Mouse (Mus musculus): Measurements from ENCODE around the gene Cyp4f18. TPM values are rescaled to one million over a fixed set of nuclear protein-coding genes. Genes with fewer than 3 reads are reported as not detected.

Cyp4f18 gene
- polyA plus RNA-seq, 1 experiment from 2014 or later, result 0.66 TPM

- 5% methylated on average over 34 of the region's 34 CpGs for WGBS
- H3K36me3 ChIP-seq (ENCODE audit: control insufficient read depth, insufficient read depth, low read length), result no peaks in the 10 kb centered on the region
- peak within 1 kb of the TSS; percentile 64 for H3K4me2 ChIP-seq (ENCODE audit: low read depth, low read length)
- H3K4me3 ChIP-seq (ENCODE audit: low read depth, low read length), result peak within 1 kb of the TSS; percentile 72
- peak within 1 kb of the TSS; percentile 80 for H3K27ac ChIP-seq (ENCODE audit: low read depth, low read length)
- H3K9ac ChIP-seq (replicated peaks; ENCODE audit: low read depth, low read length), result peak within 1 kb of the TSS; percentile 73
- H3K9me3 ChIP-seq (ENCODE audit: control insufficient read depth, low read length), result 0 out of 2 replicates have a peak, but pooled peaks cover 7% of the 10 kb centered on the region
- H3K27me3 ChIP-seq (ENCODE audit: control insufficient read depth, insufficient read depth, low read length), result peaks cover 2% of the 10 kb centered on the region; the same call in 1 of the 2 replicates
- ATAC-seq (ENCODE audit: low read depth), result peak; percentile 100
- H3K4me1 ChIP-seq (ENCODE audit: control insufficient read depth, insufficient read depth, low read length), result peaks cover 12% of the 10 kb centered on the region
Measured at GRCm38 (mm10) chr8:71950482-71951221, 58.8 kb downstream of the Cyp4f18 start, which contains the start of gene Zfp961. Gene Zfp961 (plus strand): TSS chr8:71951038.

DNA sequence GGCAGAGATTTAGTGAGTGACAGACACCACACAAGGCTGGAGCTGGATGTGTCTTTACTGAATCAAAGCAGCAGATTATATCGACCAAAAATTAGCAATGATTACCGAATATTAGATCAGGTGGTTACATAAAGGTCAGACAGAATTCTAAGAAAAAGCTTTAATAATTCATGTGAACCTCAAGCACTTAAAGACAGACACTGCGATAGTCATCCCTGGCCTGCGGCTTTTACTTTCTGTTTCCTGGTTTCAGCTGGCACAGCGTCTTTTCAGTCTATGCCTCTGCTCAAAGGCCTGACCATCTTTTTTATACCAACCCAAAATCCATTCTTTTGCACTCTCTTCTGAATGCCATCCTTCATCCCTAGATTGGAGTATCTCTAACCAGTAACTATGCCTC, 60.8 kb downstream of the Cyp4f18 start:
- Histone ChIP-seq H3K27ac (ENCODE audit: low read depth, low read length) (no peak overlapping the region), H3K36me3 (ENCODE audit: control insufficient read depth, insufficient read depth, low read length) (no peaks in the 10 kb centered on the region), H3K9me3 (ENCODE audit: control insufficient read depth, low read length) (no peaks in the 10 kb centered on the region), H3K27me3 (ENCODE audit: control insufficient read depth, insufficient read depth, low read length) (peaks cover 2% of the 10 kb centered on the region; the same call in 1 of the 2 replicates), H3K9ac (replicated peaks; ENCODE audit: low read depth, low read length) (no peak overlapping the region), H3K4me1 (ENCODE audit: control insufficient read depth, insufficient read depth, low read length) (peaks cover 12% of the 10 kb centered on the region), H3K4me3 (ENCODE audit: low read depth, low read length) (no peak overlapping the region), H3K4me2 (ENCODE audit: low read depth, low read length) (no peak overlapping the region)
- 93% methylated on average over 5 of the region's 5 CpGs for WGBS
- ATAC-seq (ENCODE audit: low read depth), result no peak

- no peaks in the 10 kb centered on the region for H3K36me3 ChIP-seq (ENCODE audit: control insufficient read depth, insufficient read depth, low read length)
- H3K9ac ChIP-seq (replicated peaks; ENCODE audit: low read depth, low read length), result no peak overlapping the region
- no peak overlapping the region for H3K4me2 ChIP-seq (ENCODE audit: low read depth, low read length)
- H3K4me1 ChIP-seq (ENCODE audit: control insufficient read depth, insufficient read depth, low read length), result no peaks in the 10 kb centered on the region
- no peak overlapping the region for H3K4me3 ChIP-seq (ENCODE audit: low read depth, low read length)
- ATAC-seq (ENCODE audit: low read depth), result no peak
- H3K9me3 ChIP-seq (ENCODE audit: control insufficient read depth, low read length), result no peaks in the 10 kb centered on the region
- no peaks in the 10 kb centered on the region for H3K27me3 ChIP-seq (ENCODE audit: control insufficient read depth, insufficient read depth, low read length)
- H3K27ac ChIP-seq (ENCODE audit: low read depth, low read length), result no peak overlapping the region
- WGBS, result 91% methylated on average over 1 of the region's 1 CpGs
Measured at GRCm38 (mm10) chr8:71941776-71942175, 67.7 kb downstream of the Cyp4f18 start.

DNA sequence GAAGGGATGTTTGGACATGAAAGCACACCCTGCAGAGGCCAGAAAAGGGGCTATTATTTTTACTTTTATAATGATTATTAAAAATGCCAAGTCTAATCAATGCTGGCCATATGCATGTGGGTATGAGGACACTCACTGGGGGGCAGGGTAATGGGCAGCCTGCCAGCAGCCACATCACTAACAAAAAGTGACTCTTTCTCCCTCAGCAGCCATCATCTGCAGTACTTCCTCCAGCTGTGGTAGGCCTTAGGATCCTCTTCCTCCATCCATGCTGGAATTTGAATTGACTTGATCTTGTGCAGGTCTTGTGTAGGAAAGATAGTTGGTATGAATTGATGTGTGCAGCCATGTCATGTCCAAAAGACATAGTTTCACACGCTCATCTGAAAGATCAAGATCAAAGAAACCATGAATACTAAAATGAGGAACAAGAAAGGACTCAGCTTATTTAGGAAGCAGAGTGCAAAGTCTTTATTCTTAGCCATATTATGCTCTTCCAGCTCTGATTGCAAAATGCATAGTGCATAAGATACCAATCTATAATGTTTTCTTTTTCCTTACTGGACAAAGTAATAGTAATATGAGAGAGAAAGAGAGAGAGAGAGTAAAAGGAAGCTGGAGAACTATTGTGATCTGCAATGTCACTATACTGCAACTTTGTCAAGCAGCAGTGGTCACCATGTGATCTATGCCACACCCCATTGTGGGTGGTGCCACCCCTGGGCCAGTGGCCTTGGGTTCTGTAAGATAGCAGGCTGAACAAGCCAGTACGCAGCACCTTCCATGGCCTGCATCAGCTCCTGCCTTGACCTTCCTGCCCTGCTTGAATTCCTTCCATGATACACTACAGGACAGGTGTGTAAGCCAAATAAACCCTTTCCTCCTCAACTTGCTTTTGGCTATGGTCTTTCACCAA, 68.9 kb downstream of the Cyp4f18 start:
- H3K9ac ChIP-seq (replicated peaks; ENCODE audit: low read depth, low read length), result no peak overlapping the region
- no peak overlapping the region for H3K4me2 ChIP-seq (ENCODE audit: low read depth, low read length)
- WGBS, result 88% methylated on average over 2 of the region's 2 CpGs
- no peak for ATAC-seq (ENCODE audit: low read depth)
- no peaks in the 10 kb centered on the region for H3K27me3 ChIP-seq (ENCODE audit: control insufficient read depth, insufficient read depth, low read length)
- no peaks in the 10 kb centered on the region for H3K9me3 ChIP-seq (ENCODE audit: control insufficient read depth, low read length)
- no peak overlapping the region for H3K4me3 ChIP-seq (ENCODE audit: low read depth, low read length)
- H3K4me1 ChIP-seq (ENCODE audit: control insufficient read depth, insufficient read depth, low read length), result no peaks in the 10 kb centered on the region
- no peak overlapping the region for H3K27ac ChIP-seq (ENCODE audit: low read depth, low read length)
- H3K36me3 ChIP-seq (ENCODE audit: control insufficient read depth, insufficient read depth, low read length), result no peaks in the 10 kb centered on the region

Other genes starting within 250 kb of the Cyp4f18 start
- 10.4 and 11.1 TPM in 2 replicates for gene Zfp709, start 127.6 kb downstream of the Cyp4f18 start, polyA plus RNA-seq (2014; fragmentation: Nextera tagmentation; extraction: Ambion mirVana)
- gene Zfp882, start 101.0 kb downstream of the Cyp4f18 start, polyA plus RNA-seq (2014; fragmentation: Nextera tagmentation; extraction: Ambion mirVana), result 15.4 and 19.7 TPM in 2 replicates
- 40.8 and 44.9 TPM in 2 replicates for gene Zfp617, start 101.0 kb downstream of the Cyp4f18 start, polyA plus RNA-seq (2014; fragmentation: Nextera tagmentation; extraction: Ambion mirVana)
- gene Zfp961, start 58.6 kb downstream of the Cyp4f18 start, polyA plus RNA-seq (2014; fragmentation: Nextera tagmentation; extraction: Ambion mirVana), result 17.7 and 20.1 TPM in 2 replicates
- gene Olfr372, start 31.6 kb upstream of the Cyp4f18 start, polyA plus RNA-seq (2014; fragmentation: Nextera tagmentation; extraction: Ambion mirVana), result not detected in 2 replicates
- gene Olfr373, start 73.6 kb upstream of the Cyp4f18 start, polyA plus RNA-seq (2014; fragmentation: Nextera tagmentation; extraction: Ambion mirVana), result not detected in 2 replicates
- gene Olfr374, start 97.4 kb upstream of the Cyp4f18 start, polyA plus RNA-seq (2014; fragmentation: Nextera tagmentation; extraction: Ambion mirVana), result 0.04 TPM in 1 of 2 replicates, not detected in the other
- 102 and 174 TPM in 2 replicates for gene Tpm4, start 125.3 kb upstream of the Cyp4f18 start, polyA plus RNA-seq (2014; fragmentation: Nextera tagmentation; extraction: Ambion mirVana)
- 53.2 and 67.9 TPM in 2 replicates for gene Rab8a, start 151.6 kb upstream of the Cyp4f18 start, polyA plus RNA-seq (2014; fragmentation: Nextera tagmentation; extraction: Ambion mirVana)
- gene Hsh2d, start 180.0 kb upstream of the Cyp4f18 start, polyA plus RNA-seq (2014; fragmentation: Nextera tagmentation; extraction: Ambion mirVana), result not detected in 2 replicates
- gene Cib3, start 203.2 kb upstream of the Cyp4f18 start, polyA plus RNA-seq (2014; fragmentation: Nextera tagmentation; extraction: Ambion mirVana), result not detected in 2 replicates
- gene Gm11034, start 204.0 kb upstream of the Cyp4f18 start, polyA plus RNA-seq (2014; fragmentation: Nextera tagmentation; extraction: Ambion mirVana), result not detected in 2 replicates
- gene Fam32a, start 210.1 kb upstream of the Cyp4f18 start, polyA plus RNA-seq (2014; fragmentation: Nextera tagmentation; extraction: Ambion mirVana), result 60.5 and 71.7 TPM in 2 replicates
- 220 and 235 TPM in 2 replicates for gene Ap1m1, start 230.4 kb upstream of the Cyp4f18 start, polyA plus RNA-seq (2014; fragmentation: Nextera tagmentation; extraction: Ambion mirVana)